Mouse (Mus musculus) kidney, postnatal 36 days (tissue): ENCODE results near the gene Crygs.
"Not testable (repeated sequence)": the region's sequence is repeated elsewhere in the genome, so short reads cannot be mapped to it uniquely, and the experiment has no call there.

Experiments
- DNase-seq, 2 experiments: peaks; one replicate each; pipeline ENCODE4 v3.0.0; 2021 to 2022; ENCODE audit warnings: mixed read lengths in 2 of 2

Gene Crygs

DNA sequence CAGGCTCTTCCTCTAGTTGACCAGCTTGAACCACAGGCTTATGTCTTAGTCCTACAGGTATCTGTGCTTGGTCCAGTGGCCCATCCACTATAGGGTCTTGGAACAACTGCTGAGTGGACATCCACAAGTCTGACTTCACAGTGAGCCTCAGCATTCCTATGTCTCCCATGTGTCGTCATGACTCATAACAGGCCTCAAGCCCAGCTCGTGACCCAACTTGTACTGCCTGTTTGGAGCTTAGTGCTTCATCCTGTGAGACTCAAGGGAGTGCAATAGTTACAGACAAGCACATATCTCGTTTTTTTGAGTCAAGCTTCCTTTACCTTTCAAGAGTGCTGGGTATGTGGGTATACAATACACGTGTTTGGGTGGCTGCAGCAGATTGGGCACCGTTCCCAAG is 28.7 kb downstream of the Crygs start:
- DNase-seq: no peak

- no peak for DNase-seq
These were observed 32.0 kb downstream of the Crygs start for GRCm38 (mm10) chr16:22779228-22779835.

DNA sequence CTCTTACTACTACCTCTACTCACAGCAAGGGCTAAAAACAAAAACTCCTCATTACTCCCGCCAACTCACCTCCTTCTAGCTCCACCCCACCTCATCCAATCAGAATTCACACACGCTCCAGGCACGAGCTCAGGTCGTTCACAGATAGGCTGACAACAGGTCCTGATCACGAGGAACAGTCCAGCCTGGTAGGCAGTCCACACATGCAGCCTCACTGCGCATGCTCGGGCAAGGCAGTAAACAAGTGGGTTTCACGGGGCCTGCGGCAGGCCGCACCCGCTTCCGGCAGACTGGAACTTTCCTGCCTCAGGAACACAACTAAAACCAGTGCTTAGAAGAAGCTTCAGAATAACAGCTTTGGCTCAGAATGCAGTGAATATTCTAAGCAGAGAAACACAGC is 33.1 kb downstream of the Crygs start:
- DNase-seq: not testable (repeated sequence)

- no peak for DNase-seq
These were observed 35.8 kb downstream of the Crygs start for GRCm38 (mm10) chr16:22775471-22775985.

GRCm38 (mm10) chr16:22768661-22769060 is 42.7 kb downstream of the Crygs start:
- DNase-seq: no peak

DNA sequence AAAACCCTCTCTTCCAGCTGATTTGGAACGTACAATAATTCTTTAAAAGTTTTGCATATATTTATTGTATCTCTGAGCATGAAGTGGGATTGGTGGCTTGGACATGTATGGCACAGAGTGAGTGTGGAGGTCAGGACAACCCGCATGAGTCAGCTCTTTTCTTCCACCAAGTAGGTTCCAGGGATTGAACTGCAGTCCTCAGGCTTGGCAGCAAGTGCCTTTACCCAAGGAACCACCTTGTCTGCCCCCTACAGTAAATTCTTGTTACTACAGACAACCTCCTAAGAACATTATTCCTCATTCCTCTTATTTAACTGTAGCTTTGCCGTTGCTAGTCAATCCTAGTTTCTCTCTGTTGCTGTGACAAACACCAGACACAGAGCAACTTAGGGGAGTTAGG is 44.0 kb downstream of the Crygs start:
- DNase-seq: no peak

GRCm38 (mm10) chr16:22766738-22767211 is 44.6 kb downstream of the Crygs start:
- no peak for DNase-seq

GRCm38 (mm10) chr16:22765531-22765930 is 45.8 kb downstream of the Crygs start:
- DNase-seq: no peak
